Mouse (Mus musculus) spleen, postnatal 10 days (tissue): ENCODE measurements around the gene Cd300ld5.
"Not testable (repeated sequence)": the region's sequence is repeated elsewhere in the genome, so short reads cannot be mapped to it uniquely, and the experiment has no call there.

Source experiments
- DNase-seq, 2 experiments: peaks; one replicate each; pipeline ENCODE4 v3.0.0; 2021 to 2022; ENCODE audit warnings: low spot score in 2 of 2

Cd300ld5 gene

GRCm38 (mm10) chr11:115037669-115038068, at the start of gene Cd300ld5:
Gene Cd300ld5 (minus strand): TSS chr11:115037769.
- DNase-seq: not testable (repeated sequence)

- DNase-seq: no peak
Measured at GRCm38 (mm10) chr11:115086213-115086612, 48.6 kb upstream of the Cd300ld5 start.

DNA sequence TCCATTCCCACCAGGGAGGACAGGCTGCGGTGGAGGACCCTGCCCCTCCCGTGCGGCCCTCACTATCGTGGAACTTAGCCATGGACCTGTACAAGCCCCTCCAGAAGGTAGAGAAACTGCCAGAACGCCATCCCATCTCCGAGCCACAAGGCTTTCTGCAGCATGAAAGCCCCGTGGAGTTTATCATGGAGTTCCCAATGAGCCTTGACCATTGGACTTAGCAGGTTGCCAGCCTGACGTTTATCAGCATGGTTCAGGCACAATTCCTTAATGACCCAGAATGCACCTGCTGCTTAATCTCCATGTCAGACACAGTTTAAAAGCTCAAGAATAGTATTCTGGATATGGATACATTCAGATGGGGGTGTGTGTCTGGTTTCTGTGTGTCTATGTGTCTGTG, 47.5 kb upstream of the Cd300ld5 start:
- DNase-seq: no peak

GRCm38 (mm10) chr11:115084595-115084994, 47.0 kb upstream of the Cd300ld5 start:
- no peak for DNase-seq

- DNase-seq: peak; percentile 54 to 78
Measured at GRCm38 (mm10) chr11:115083376-115084139, 46.0 kb upstream of the Cd300ld5 start.

- no peak for DNase-seq
Measured at GRCm38 (mm10) chr11:115082196-115082595, 44.6 kb upstream of the Cd300ld5 start.

- DNase-seq: no peak
Measured at GRCm38 (mm10) chr11:115081373-115081772, 43.8 kb upstream of the Cd300ld5 start.

DNA sequence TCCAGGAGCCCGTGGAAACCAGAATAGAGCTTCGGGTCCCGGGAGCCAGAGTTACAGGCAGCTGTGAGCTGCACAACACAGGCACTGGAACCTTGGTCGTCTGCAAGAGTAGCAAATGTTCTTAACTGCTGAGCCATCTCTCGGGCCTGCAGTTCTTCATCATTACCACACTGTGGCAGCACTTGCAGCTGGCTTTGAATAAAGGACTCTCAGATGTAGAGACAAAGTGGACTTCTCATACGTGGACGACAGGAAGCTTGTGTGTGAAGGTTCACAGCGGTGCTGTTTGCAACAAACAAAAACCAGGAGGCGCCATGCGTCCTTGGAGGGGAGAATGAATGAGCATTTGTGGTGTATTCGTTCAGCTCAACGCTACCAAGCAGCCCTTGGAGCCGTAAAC, 43.3 kb upstream of the Cd300ld5 start:
- DNase-seq: peak; percentile 21 to 46

- DNase-seq: no peak
Measured at GRCm38 (mm10) chr11:115078680-115079079, 41.1 kb upstream of the Cd300ld5 start.

DNA sequence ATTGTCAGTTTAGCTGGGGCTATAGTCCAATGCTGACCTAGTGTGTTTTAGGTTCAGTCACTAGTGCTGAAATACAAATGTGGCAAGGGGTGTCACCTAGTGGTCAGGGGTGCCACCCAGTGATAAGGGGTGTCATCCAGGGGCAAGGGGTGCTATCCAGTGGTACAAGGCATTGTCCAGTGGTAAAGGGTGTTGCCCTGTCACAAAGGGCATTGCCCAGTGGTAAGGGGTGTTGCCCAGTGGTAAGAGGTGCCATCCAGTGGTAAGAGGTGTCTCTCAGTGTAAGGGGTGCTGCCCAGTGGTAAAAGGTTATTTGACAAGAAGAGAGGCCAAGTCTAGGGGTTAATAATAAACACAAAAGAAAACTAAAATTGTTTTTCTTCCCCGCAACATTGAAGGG, 39.9 kb upstream of the Cd300ld5 start:
- no peak for DNase-seq

GRCm38 (mm10) chr11:115075859-115076258, 38.3 kb upstream of the Cd300ld5 start:
- no peak for DNase-seq

DNA sequence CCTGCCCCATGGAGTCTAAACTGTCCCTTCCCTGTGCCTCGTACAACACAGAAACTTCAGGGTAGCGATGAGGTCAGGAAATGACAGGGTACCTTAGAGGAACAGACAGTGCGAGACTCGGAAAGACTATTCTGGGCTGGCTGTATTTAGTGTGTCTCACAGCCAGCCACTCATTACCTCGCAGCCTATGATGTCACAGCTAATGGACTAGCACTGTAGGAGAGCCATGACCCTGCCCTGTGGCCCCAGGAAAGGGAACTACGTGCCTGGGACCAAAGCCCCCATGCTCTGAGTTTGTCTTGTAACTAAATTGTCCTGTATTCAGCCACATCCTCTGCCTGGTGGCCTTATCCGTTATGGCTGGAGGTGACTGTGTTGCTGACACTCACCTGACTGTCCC, 37.8 kb upstream of the Cd300ld5 start:
- DNase-seq: no peak

GRCm38 (mm10) chr11:115073002-115073401, 35.4 kb upstream of the Cd300ld5 start:
- DNase-seq: no peak

- DNase-seq: no peak
Measured at GRCm38 (mm10) chr11:115071631-115072294, 34.2 kb upstream of the Cd300ld5 start.

DNA sequence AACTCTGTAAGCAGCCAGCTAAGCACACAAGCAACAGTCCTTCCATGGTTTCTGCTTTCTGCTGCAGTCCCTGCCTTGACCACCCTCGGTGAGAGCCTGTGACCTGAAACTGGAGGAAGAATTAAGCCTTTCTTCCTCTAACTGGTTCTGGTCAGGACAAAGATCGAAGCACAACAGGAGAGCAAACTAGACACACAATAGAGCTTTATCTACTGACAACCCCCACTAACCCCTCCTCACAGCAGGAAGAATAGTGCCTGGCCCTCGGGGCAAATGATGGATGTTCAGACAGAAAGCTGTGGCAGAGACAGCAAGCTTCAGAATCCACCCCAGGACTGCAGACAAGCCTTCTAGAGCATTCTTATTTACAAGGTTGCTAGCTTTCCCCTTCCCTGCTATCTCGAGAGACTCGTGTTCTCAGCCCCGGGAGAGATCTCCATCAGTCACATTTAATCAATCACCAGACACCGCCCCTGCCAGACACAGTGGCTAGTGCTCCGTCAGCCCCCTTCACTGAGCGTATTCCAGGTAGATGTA, 33.5 kb upstream of the Cd300ld5 start:
- DNase-seq: no peak

GRCm38 (mm10) chr11:115066768-115067167, 29.2 kb upstream of the Cd300ld5 start:
- no peak for DNase-seq

- no peak for DNase-seq
Measured at GRCm38 (mm10) chr11:115062077-115062476, 24.5 kb upstream of the Cd300ld5 start, which contains the start of gene Cd300e. Gene Cd300e (minus strand): TSS chr11:115062177.

GRCm38 (mm10) chr11:115059797-115060196, 22.2 kb upstream of the Cd300ld5 start:
- no peak for DNase-seq

DNA sequence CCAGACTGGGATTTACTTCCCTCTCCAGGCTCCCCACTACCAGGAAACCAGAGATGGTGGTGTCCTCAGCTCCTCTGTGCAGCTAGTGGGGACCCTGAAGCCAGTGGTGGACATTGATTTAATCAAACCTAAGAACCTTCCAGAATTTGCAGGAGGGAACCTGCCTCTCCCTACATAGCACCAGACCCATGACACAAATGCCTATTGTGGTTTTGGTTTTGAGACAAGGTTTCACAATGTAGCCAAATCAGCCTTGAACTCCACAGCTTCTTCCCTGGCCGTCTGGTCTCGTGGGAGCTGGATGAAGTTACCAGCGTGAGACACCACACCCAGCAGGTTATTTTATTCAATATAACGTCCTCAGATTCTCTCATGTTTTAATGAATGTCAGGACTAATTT, 21.1 kb upstream of the Cd300ld5 start:
- DNase-seq: no peak

GRCm38 (mm10) chr11:115054537-115054936, 17.0 kb upstream of the Cd300ld5 start:
- no peak for DNase-seq

DNA sequence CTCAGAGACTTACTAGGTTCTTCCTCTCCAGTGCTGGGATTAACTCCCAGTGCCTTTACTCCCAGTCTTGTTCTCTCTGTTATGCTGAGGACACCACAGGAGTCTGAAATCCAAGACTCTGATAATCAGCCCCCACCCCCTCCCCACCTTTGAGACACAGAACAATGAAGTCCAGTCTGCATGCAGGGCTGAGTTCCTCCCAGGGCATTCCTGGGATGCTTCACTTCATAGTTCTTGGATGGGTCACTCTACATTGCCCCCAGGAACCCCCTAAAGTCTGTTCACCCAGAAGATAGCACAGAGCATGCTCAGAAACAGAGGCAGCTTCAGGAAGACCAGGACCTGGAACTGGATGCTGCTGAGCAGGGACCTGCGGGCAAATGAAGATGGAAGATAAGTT, 15.4 kb upstream of the Cd300ld5 start:
- no peak for DNase-seq

GRCm38 (mm10) chr11:115052206-115052605, 14.6 kb upstream of the Cd300ld5 start:
- peak in 1 of 2 experiments; percentile 56 for DNase-seq
